Mouse (Mus musculus): ENCODE measurements around the gene Cdc42. TPM values are rescaled to one million over a fixed set of nuclear protein-coding genes. Genes with fewer than 3 reads are reported as not detected.

Cdc42 gene
- total RNA-seq, 1 experiment from 2014 or later: 966 TPM

GRCm38 (mm10) chr4:137339415-137339814 lies 18.1 kb downstream of the Cdc42 start:
- no peak for ATAC-seq (replicated peaks; ENCODE audit: insufficient number of reproducible peaks, low FRiP score, low TSS enrichment, poor library complexity, severe bottlenecking)

- ATAC-seq (replicated peaks; ENCODE audit: insufficient number of reproducible peaks, low FRiP score, low TSS enrichment, poor library complexity, severe bottlenecking): no peak
Measured at GRCm38 (mm10) chr4:137336468-137336867, 21.1 kb downstream of the Cdc42 start.

GRCm38 (mm10) chr4:137332051-137332450 lies 25.5 kb downstream of the Cdc42 start:
- ATAC-seq (replicated peaks; ENCODE audit: insufficient number of reproducible peaks, low FRiP score, low TSS enrichment, poor library complexity, severe bottlenecking): no peak

- ATAC-seq (replicated peaks; ENCODE audit: insufficient number of reproducible peaks, low FRiP score, low TSS enrichment, poor library complexity, severe bottlenecking): no peak
Measured at GRCm38 (mm10) chr4:137326494-137326893, 31.0 kb downstream of the Cdc42 start.

- ATAC-seq (replicated peaks; ENCODE audit: insufficient number of reproducible peaks, low FRiP score, low TSS enrichment, poor library complexity, severe bottlenecking): no peak
Measured at GRCm38 (mm10) chr4:137324926-137325325, 32.6 kb downstream of the Cdc42 start.

DNA sequence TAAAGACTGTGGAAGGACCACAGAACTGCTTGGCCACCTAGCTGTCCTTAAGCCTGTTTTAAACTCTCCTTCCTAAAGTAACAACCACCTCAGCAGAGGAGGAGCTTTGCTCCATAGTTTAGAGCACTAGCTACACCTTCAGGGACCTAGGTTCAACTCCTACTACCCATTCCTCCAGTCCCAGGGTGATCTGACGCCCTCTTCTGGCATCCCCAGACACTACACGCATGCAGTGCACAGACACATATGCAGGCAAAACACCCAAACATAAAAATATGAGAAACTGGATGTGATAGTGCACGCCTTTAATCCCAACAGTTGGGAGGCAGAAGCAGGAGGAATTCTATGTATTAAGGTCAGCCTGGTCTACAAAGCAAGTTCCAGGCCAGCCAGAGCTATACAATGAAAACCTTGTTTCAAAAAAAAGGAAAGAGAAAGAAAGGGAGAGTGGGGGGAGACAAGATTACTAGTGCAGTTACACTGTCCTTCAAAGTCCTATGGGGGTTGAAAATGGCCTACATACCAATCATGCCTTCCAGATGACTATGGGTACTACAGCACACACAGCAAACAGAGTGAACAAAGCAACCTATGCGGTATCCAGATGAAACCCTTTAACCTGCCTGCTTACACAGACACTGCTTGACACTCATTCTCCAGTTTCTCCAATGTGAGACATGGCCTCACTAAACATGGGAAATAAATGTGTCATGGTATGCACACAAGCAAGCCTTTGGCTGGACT lies 41.3 kb downstream of the Cdc42 start:
- ATAC-seq (replicated peaks; ENCODE audit: insufficient number of reproducible peaks, low FRiP score, low TSS enrichment, poor library complexity, severe bottlenecking): no peak

- no peak for ATAC-seq (replicated peaks; ENCODE audit: insufficient number of reproducible peaks, low FRiP score, low TSS enrichment, poor library complexity, severe bottlenecking)
Measured at GRCm38 (mm10) chr4:137315061-137315460, 42.5 kb downstream of the Cdc42 start.

DNA sequence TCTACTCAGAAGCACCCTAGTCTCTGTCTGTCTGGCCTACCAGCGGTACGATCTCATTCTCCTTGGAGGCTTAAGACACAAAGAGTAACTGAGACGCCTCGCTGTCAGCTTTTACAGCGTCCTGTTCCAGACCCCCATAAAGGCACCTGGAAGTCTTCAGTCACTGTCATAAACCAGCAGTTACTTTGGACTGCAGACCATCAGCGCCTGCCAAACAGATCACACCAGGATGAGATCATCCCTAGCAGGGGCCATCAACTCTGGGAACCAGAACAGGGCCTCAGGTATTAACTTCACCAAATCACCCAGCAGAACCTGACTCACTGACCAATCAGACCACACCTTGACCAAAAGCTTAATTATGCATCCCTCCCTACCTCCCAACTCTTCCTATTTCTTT lies 43.0 kb downstream of the Cdc42 start:
- ATAC-seq (replicated peaks; ENCODE audit: insufficient number of reproducible peaks, low FRiP score, low TSS enrichment, poor library complexity, severe bottlenecking): no peak

DNA sequence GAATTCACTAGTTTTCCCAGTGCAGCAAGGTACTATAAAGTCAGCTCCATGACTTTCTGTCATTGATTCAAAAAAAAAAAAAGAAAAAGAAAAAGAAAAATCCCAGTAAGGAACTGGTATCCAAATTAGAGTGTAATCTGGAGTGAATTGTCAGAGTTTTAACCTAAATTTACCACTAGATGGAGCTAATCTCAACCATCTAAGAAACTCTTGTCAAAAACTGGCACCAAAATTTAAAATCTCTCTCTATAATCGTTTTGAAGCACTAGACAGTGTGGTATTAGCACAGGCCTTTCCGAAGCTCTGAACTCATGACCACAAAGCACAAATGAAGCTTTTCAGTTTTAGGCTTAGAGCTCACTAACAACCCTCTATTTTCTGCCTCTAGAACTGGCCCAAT lies 44.0 kb downstream of the Cdc42 start:
- no peak for ATAC-seq (replicated peaks; ENCODE audit: insufficient number of reproducible peaks, low FRiP score, low TSS enrichment, poor library complexity, severe bottlenecking)

GRCm38 (mm10) chr4:137308377-137308776 lies 49.1 kb downstream of the Cdc42 start:
- no peak for ATAC-seq (replicated peaks; ENCODE audit: insufficient number of reproducible peaks, low FRiP score, low TSS enrichment, poor library complexity, severe bottlenecking)

DNA sequence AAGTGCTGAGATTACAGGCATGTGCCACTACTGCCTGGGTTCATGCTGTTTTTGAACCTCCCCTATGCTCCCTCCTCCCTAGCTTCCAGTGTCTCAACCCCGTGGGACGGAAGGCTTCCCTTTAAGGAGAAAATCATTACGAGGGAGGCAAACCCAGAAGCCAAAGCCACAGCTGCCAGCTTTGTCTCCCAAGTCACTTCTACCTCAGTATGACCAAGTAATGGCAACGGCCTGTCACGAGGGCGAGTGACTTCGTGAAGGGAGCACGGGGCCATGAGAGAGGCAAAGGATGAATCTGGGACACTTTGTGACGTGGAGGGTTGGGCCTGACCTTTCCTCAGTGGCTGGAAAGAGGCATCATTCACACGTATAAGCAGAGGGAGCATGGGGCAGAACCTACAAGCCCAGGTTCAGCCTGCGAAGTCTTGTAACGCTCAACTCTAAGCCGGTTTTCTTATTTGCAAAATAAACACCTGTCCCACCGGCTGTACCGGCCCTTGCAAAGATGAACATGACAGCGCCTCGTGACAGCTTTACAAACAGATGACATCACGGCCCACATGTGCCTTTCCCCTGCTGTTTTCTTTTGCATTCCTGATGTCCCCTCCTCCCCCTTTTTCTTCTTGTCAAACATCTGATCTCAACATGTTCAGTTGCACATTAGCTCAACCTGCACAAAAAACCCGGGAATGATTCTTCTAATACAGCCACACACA lies 50.4 kb downstream of the Cdc42 start:
- ATAC-seq (replicated peaks; ENCODE audit: insufficient number of reproducible peaks, low FRiP score, low TSS enrichment, poor library complexity, severe bottlenecking): no peak

GRCm38 (mm10) chr4:137306577-137306888 lies 51.0 kb downstream of the Cdc42 start:
- no peak for ATAC-seq (replicated peaks; ENCODE audit: insufficient number of reproducible peaks, low FRiP score, low TSS enrichment, poor library complexity, severe bottlenecking)

- ATAC-seq (replicated peaks; ENCODE audit: insufficient number of reproducible peaks, low FRiP score, low TSS enrichment, poor library complexity, severe bottlenecking): no peak
Measured at GRCm38 (mm10) chr4:137305831-137306576, 51.5 kb downstream of the Cdc42 start.

DNA sequence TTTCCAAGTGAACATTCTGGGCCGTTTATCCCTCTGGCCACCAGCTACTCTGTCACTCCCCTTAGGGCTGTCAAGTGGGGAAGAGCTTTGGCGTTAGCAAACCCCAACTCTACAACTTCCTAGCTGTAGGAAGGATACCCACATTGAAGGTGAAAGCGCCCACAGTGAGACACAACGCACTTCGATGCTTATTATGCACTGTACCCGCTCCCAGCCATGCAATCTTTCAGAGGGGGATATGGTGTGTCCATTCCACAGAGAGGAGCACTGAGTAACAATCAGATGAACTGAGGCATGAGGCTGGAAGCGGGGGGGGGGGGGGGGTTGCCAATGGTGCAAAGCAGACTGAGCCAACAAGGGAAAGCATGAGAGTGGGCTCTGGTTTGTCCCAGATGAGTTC lies 52.5 kb downstream of the Cdc42 start:
- ATAC-seq (replicated peaks; ENCODE audit: insufficient number of reproducible peaks, low FRiP score, low TSS enrichment, poor library complexity, severe bottlenecking): no peak

- no peak for ATAC-seq (replicated peaks; ENCODE audit: insufficient number of reproducible peaks, low FRiP score, low TSS enrichment, poor library complexity, severe bottlenecking)
Measured at GRCm38 (mm10) chr4:137304106-137304505, 53.4 kb downstream of the Cdc42 start.

DNA sequence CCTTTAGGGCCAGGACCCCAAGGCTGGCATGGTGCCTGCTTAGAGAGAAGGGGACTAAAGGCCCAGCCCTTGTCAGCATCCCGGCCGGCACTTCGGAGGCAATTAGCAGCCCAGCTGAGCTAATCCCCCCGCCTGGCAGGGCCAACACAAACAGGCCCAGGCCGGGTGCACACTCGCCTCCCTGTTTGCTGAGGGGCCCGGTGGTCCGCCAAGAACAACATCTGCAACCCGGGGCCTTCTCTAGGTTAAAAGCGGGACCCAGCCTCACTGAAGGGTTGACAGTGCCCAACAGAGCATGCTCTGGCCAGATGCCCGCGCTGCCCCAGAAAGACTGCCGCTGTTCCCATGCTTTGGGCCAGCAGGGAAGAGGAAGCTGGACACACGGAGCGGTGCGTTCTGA lies 55.9 kb downstream of the Cdc42 start:
- ATAC-seq (replicated peaks; ENCODE audit: insufficient number of reproducible peaks, low FRiP score, low TSS enrichment, poor library complexity, severe bottlenecking): no peak

- ATAC-seq (replicated peaks; ENCODE audit: insufficient number of reproducible peaks, low FRiP score, low TSS enrichment, poor library complexity, severe bottlenecking): no peak
Measured at GRCm38 (mm10) chr4:137300227-137300626, 57.3 kb downstream of the Cdc42 start.

- ATAC-seq (replicated peaks; ENCODE audit: insufficient number of reproducible peaks, low FRiP score, low TSS enrichment, poor library complexity, severe bottlenecking): no peak
Measured at GRCm38 (mm10) chr4:137298406-137298805, 59.1 kb downstream of the Cdc42 start.

DNA sequence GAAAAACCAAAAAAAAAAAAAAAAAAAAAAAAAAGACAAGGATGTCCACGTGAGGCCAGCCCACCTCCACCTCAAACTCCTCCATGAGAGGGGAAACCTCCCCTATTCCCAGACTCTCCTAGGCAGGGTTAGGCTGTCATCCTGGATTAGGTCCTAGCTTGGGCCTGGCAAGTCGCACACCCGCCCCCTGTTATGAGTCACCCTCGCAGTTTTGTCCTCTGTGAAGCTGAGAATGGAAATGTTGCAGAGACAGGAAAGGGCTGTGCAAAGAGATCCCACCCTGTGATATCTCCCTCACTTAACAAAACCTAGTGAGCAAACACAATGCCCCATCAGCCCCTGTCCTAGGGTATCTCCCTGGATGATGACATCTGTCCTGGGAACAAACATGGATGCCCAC lies 59.9 kb downstream of the Cdc42 start:
- no peak for ATAC-seq (replicated peaks; ENCODE audit: insufficient number of reproducible peaks, low FRiP score, low TSS enrichment, poor library complexity, severe bottlenecking)

DNA sequence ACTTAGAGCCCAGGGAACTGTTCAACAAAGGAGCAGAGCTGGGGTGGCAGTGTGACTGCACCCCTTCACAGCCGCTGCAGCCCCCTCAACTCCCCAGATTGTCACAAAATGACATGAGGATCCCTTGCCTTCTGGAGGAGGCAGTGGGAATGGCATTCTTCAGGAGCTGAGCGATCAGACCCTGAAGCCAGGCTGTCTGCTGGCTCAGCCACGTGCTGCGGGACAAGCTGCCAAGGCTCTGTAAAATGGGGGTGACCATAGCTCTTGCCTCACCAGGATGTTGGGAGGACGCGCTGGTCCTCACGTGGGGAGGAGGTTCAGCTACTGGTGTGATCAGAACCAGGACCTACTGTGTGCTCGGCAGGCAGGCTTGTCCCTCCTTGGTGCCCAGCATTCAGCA lies 62.6 kb downstream of the Cdc42 start:
- ATAC-seq (replicated peaks; ENCODE audit: insufficient number of reproducible peaks, low FRiP score, low TSS enrichment, poor library complexity, severe bottlenecking): no peak

Data from monocyte, adult 5-6 weeks (primary cell).